In genomic region chr10:119239633-119239968, GRCm38 (mm10) we compare ENCODE assay signal across 8 mouse cellular contexts. TPM values are rescaled to one million over a fixed set of nuclear protein-coding genes. Genes with fewer than 3 reads are reported as not detected.
DNase-seq lines count a peak whose midpoint lies in the region; ATAC-seq lines count a peak whose summit lies in the region.

No protein-coding gene starts in this region.

- H3K27ac ChIP-seq in kidney, embryonic 16.5 days (ENCODE audit: low read length), result peak overlapping the region; percentile 99
- H3K27ac ChIP-seq in brown adipose tissue, adult 24 weeks (replicated peaks; ENCODE audit: low read depth, low read length), result peak overlapping the region; percentile 86
- H3K27ac ChIP-seq in hindbrain, embryonic 15.5 days (replicated peaks), result peak overlapping the region; percentile 91
- peak overlapping the region; percentile 94 for H3K27ac ChIP-seq in midbrain, embryonic 14.5 days (replicated peaks; ENCODE audit: low read depth, low read length)

- WGBS in kidney, embryonic 16.5 days, result 0% methylated on average over 27 of the region's 37 CpGs
- 0% methylated on average over 17 of the region's 37 CpGs for WGBS in hindbrain, embryonic 15.5 days
- 0% methylated on average over 36 of the region's 37 CpGs for WGBS in midbrain, embryonic 14.5 days

- no peaks in the 10 kb centered on the region for H3K27me3 ChIP-seq in kidney, embryonic 16.5 days (ENCODE audit: insufficient read depth, low read length)
- no peaks in the 10 kb centered on the region for H3K27me3 ChIP-seq in hindbrain, embryonic 15.5 days
- no peaks in the 10 kb centered on the region for H3K27me3 ChIP-seq in midbrain, embryonic 14.5 days (ENCODE audit: control insufficient read depth, insufficient read depth, low read length)

- peak overlapping the region; percentile 98 for H3K9ac ChIP-seq in kidney, embryonic 16.5 days (replicated peaks; ENCODE audit: low read length)
- peak overlapping the region; percentile 95 for H3K9ac ChIP-seq in hindbrain, embryonic 15.5 days
- peak overlapping the region; percentile 93 for H3K9ac ChIP-seq in midbrain, embryonic 14.5 days (replicated peaks; ENCODE audit: low read length)

- peak overlapping the region; percentile 97 for H3K4me3 ChIP-seq in kidney, embryonic 16.5 days (ENCODE audit: low read length)
- peak overlapping the region; percentile 98 for H3K4me3 ChIP-seq in brown adipose tissue, adult 24 weeks (ENCODE audit: insufficient read depth, low read depth, low read length)
- peak overlapping the region; percentile 93 for H3K4me3 ChIP-seq in hindbrain, embryonic 15.5 days
- peak overlapping the region; percentile 98 for H3K4me3 ChIP-seq in midbrain, embryonic 14.5 days (replicated peaks; ENCODE audit: low read depth, low read length)

- H3K4me2 ChIP-seq in kidney, embryonic 16.5 days (replicated peaks; ENCODE audit: low read depth, low read length), result peak overlapping the region; percentile 60
- peak overlapping the region; percentile 70 for H3K4me2 ChIP-seq in hindbrain, embryonic 15.5 days
- H3K4me2 ChIP-seq in midbrain, embryonic 14.5 days (ENCODE audit: low read length), result peak overlapping the region; percentile 70

- H3K36me3 ChIP-seq in kidney, embryonic 16.5 days (ENCODE audit: insufficient read depth, low read length), result peaks cover 10% of the 10 kb centered on the region; the same call in 1 of the 2 replicates
- 0 out of 2 replicates have a peak, but pooled peaks cover 3% of the 10 kb centered on the region for H3K36me3 ChIP-seq in hindbrain, embryonic 15.5 days
- no peaks in the 10 kb centered on the region for H3K36me3 ChIP-seq in midbrain, embryonic 14.5 days (ENCODE audit: control insufficient read depth, insufficient read depth, low read length)

- H3K9me3 ChIP-seq in kidney, embryonic 16.5 days (ENCODE audit: low read length), result no peaks in the 10 kb centered on the region
- H3K9me3 ChIP-seq in hindbrain, embryonic 15.5 days, result no peaks in the 10 kb centered on the region
- H3K9me3 ChIP-seq in midbrain, embryonic 14.5 days (ENCODE audit: control insufficient read depth, low read length), result no peaks in the 10 kb centered on the region

- peaks cover 17% of the 10 kb centered on the region for H3K4me1 ChIP-seq in kidney, embryonic 16.5 days (ENCODE audit: insufficient read depth, low read length)
- peaks cover 8% of the 10 kb centered on the region; the same call in 1 of the 2 replicates for H3K4me1 ChIP-seq in brown adipose tissue, adult 24 weeks (ENCODE audit: control insufficient read depth, insufficient read depth, insufficient read length, low read length)
- peaks cover 24% of the 10 kb centered on the region for H3K4me1 ChIP-seq in hindbrain, embryonic 15.5 days (replicated peaks)
- peaks cover 18% of the 10 kb centered on the region for H3K4me1 ChIP-seq in midbrain, embryonic 14.5 days (ENCODE audit: control insufficient read depth, insufficient read depth, low read length)

- ATAC-seq in kidney, embryonic 16.5 days (ENCODE audit: low FRiP score, low TSS enrichment), result no peak; the same call in 1 of the 2 replicates
- no peak; the same call in 1 of the 2 replicates for ATAC-seq in hindbrain, embryonic 15.5 days (ENCODE audit: low FRiP score, low read depth)
- ATAC-seq in midbrain, embryonic 14.5 days (ENCODE audit: low FRiP score, low TSS enrichment), result no peak

- no peak for DNase-seq in kidney, adult 11 months
- no peak for DNase-seq in midbrain, embryonic 14.5 days
- no peak for DNase-seq in right cerebral cortex, postnatal 25 days
- no peak for DNase-seq in spleen, postnatal 4 days (ENCODE audit: low spot score in 2 of 2)
- DNase-seq in embryo, embryonic 11 days, result no peak

RNA-seq across cellular contexts. Expression of gene Cand1, which starts 0.3 kb away (rescaled TPM):
- 50.7 and 60.3 TPM in 2 replicates for polyA plus RNA-seq in kidney, embryonic 16.5 days (2015; fragmentation: Nextera tagmentation; extraction: Ambion mirVana)
- polyA plus RNA-seq in brown adipose tissue, adult 24 weeks (2012; ENCODE audit: insufficient read depth, insufficient read length, missing spikeins), result 12.2 and 25.1 TPM in 2 replicates
- polyA plus RNA-seq in hindbrain, embryonic 15.5 days (2015; fragmentation: Nextera tagmentation; extraction: Ambion mirVana), result 45.4 and 46.7 TPM in 2 replicates
- 45.2 and 79.8 TPM in 2 replicates for polyA plus RNA-seq in midbrain, embryonic 14.5 days (2014; fragmentation: Nextera tagmentation; extraction: Ambion mirVana)
